Mouse (Mus musculus) left cerebral cortex, adult 8-10 months (tissue): ENCODE measurements around the gene Fstl3. TPM values are rescaled to one million over a fixed set of nuclear protein-coding genes. Genes with fewer than 3 reads are reported as not detected.

Experiments
- DNase-seq, 2 experiments: peaks; one replicate each; pipeline ENCODE4 v3.0.0; 2022; ENCODE audit warnings: low spot score in 2 of 2
- total RNA-seq, 4 experiments: library from RNA; stranded (reverse); gene quantifications; 2 replicates each; pipeline ENCODE4 v1.2.4; 2022

Gene Fstl3
- total RNA-seq, 4 experiments from 2014 or later: 2.5 to 3.6 (median 2.7) TPM

DNA sequence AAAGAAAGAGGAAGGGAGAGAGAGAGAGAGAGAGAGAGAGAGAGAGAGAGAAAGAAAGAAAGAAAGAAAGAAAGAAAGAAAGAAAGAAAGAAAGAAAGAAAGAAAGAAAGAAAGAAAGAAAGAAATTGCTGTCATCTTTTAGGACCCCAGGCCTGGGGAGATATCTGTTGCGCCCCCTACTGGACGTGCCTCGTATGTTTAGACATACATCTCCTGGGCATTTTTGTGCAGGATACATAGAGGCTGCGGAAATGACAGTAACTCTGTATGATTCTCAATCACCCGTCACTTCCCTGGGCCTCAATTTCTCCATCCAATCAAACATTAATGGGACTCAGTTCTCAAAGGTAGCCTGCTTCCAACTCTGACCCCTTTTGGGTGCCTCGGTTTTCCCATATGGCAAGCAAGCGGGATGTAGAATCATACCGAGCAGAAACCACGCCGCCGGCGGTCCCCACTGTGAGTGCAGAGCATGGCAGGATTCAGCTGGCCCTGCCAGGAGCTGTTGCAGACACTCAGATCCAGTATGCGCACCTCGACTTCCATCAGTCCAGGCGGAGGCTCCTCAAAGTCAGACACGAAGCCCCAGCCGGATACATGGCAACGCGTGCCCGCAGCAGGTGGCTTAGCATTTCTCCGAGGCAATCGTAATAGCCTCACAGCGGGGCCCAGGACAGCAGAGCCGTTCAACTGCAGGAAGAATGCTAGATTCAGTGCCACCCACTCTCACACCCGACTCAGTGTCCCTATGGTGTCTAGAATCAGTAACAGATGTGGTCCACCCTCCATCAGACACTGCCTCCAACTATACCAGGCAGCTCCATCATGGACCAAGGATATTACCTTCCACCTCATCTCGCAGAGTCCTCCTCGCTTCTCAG lies 7.1 kb downstream of the Fstl3 start:
- DNase-seq: no peak

DNA sequence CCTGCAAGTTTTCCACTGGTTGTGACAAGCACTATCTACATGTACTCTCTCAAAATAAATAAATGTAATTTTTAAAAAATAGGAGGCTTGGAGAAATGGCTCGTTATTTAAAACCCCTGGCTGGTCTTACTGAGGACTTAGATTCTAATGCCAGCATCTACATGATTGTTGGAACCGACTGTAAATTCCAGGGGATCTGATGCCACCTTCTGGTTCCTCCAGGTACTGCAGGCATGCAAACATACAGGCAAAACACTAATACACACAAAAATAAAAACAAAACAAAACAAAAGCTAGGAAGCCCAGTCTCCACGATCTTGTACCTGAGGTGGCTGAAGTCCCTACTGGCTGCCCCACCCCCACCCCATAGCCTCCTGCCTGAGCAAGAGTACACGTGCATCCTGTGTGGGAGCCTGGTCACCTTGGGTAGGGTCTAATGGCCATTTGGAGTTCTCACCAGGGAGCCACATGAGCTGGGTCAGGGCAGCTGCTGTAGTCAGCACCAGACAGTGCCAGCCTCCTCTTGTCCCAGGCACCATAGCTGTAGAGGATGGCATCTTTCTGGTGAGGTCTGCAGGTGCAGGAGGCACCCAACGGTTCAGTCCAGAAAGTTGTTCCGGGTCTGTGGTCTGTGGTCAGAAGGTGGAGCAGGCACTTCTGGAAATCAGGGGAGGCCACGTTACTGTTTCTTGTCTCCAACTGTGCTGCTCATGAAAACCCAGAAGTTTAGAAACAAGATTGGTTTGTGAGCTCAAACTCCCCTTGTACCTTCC lies 11.5 kb downstream of the Fstl3 start:
- peak in 1 of 2 experiments; percentile 73 for DNase-seq

DNA sequence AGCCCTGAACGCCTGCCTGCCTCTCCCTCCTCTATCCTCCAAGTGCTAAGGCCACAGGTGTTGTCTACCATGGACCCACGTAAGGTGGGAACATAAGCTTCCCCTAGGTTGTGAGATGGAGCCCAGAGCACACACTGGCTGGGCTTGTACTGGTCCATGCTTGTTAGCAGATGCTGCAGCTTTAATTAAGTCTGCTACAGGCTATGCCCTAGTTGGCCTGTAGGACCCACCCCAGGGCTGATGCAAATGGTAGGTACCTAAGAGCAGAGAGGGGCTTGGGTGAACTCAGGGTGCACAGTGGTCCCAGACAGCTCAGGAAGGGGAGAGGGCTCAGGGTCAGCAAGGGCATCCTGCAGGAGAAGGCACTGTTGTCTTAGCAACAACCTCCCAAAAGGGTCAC lies 12.5 kb downstream of the Fstl3 start:
- no peak for DNase-seq

DNA sequence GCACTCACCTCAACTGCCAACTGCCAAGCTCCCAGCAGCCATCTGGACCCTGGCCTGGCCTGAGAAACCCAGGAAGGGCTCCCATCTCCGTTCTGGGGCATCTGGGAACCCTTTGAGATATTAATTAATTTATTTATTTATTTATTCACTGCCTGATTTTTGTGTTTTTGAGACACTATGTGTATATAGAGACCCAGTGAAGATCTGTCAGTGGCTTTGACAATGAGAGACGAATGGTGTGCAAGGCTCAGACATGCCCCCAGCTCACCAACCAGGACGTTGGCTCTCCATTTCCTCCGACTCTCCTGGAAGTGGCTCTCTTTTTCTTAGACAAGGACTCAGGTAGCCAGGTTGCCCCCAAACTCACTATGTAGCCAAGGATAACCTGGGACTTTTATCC lies 13.8 kb downstream of the Fstl3 start, which contains the start of gene Prss57:
Prss57 (minus strand) TSS at position 101 of the 400 bp plus-strand sequence.
- DNase-seq: no peak

DNA sequence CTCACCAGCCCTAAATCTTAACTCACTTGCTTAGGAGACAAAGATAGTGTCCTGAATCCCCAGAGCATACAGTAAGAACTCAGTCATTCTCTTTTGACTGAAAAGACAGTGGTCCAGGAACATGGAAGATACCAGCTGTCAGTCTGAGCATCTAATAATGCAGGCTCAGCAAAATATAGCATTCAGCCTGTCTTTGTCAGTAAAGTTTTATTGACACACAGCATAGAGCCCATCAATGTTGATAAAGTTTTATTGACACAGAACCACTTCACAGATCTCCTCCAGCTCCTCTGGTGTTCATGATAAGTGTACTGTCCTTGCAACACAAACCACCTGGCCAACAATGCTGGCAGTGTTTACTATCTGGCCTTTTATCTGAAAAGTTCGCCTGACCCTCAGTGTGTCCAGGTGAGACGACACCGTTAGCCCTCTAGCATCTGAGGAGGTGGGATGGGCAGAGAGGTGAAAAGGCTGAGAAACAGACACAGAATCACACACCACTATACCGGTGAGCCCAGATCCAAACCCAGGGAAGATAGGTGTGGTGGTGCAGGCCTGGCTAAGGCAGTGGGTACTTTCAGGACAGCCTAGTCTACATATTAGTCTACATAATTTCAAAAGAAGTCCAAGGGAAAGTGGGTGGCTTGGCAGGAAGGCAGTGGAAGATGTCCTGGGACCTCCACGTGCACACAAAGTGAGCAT lies 15.4 kb downstream of the Fstl3 start:
- DNase-seq: no peak

DNA sequence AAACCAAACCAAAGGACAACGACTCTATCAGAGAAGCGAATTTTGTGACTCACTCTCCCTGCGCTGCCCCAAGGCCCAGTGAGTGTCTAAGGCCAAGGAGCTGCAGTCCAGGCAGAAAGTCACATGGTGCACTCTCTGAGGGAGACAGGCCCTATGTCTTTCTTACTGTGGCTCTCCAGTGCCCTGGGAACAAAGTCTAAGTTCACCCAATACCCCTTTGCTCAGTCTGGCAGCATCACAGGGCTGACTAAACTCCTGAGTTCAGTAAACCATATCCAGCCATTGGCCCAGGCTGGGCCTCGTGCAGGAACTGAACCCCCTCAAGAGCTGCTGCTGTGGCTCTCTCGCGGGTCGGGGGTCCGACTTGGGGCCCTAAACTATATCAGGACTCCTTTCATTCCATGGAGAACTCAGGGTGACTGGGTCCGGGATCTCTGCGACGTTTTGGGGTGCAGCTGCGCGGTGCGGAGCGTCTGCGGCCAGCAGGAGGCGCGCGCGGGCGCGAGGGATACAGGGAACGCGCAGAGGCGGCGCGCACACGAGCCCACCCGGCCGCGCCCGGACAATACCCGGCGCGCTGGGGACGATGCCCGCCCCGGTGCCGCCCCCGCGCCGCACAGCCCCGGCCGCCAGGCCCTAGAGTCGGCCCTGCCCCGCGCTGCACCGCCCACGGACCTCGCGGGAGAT lies 16.1 kb downstream of the Fstl3 start, which contains the start of gene Palm:
Palm (plus strand) TSS at position 522 of the 687 bp plus-strand sequence.
- peak; percentile 70 to 89 for DNase-seq

DNA sequence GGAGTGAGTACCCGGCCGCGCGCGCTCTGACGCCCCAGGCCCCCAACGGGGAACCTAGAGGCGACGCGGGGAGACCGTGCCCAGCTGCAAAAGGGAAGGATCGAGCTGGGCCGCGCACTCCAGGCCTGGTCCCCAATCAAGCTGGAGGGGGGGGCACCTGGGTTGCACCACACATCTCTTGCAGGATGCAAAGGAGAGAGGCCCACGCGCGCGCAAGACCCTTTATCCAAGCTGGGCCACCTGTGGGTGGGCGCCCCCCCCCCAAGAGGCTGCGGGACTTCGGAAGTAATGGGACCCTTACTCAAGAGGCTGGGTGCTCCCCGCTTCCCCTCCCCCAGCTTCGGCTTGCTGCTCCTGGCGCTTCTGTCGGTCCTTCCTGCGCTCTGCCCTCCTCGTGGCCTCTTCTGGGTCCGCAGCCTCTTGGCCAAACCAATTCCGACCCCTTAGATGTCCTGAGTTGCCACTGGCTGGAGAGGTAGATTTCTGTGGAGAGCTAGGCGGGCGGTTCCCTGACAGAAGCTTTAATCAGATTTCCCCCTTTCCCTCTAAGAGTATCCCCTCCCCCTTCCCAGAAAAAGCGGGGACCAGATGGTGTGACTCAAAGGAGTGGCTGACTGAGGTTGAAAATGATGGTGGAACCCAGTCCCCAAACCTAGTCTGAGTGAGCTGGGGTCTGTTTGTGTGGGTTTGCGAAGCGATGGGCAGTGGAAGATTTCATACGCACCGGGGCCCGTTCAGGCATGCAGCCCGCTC lies 16.8 kb downstream of the Fstl3 start:
- DNase-seq: peak in 1 of 2 experiments; percentile 56

DNA sequence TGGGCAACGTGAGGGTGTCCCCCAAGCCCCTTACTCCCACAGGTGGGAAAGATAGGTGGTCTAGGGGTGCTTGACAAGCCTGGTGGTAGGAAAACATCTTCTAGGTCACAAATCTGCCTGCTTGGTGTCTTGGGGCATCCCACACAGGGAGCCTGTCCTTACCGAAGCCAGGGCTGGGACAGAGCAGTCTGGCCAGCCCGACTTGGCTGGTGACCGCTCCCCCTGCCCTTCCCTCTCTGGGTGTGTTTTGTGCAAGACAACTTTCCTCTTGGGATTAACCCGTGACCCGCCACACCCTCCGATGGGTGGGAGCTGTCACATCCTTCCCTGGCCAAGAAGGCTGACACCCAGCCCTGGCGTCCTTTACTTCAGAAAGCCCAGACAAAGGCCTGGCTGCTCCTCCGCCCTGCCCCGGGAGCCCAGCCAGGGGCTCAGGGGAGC lies 17.4 kb downstream of the Fstl3 start:
- DNase-seq: peak in 1 of 2 experiments; percentile 44

DNA sequence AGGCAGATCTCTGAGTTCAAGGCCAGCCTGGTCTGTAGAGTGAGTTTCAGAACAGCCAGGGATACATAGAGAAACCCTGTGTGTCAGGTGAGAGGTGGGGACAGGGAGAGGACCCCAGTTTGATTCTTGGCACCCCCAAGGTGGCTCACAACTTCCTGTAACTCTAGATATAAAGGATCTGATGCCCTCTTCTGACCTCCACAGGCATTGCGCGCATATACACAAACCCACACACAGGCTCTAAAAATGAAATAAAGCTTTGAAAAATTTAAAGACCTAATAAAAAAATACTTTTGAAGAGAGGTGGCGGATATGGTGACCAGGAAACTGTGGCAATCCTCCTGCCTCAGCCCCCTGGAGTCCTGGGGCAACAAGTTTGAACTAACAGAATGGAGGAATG lies 18.8 kb downstream of the Fstl3 start:
- no peak for DNase-seq

DNA sequence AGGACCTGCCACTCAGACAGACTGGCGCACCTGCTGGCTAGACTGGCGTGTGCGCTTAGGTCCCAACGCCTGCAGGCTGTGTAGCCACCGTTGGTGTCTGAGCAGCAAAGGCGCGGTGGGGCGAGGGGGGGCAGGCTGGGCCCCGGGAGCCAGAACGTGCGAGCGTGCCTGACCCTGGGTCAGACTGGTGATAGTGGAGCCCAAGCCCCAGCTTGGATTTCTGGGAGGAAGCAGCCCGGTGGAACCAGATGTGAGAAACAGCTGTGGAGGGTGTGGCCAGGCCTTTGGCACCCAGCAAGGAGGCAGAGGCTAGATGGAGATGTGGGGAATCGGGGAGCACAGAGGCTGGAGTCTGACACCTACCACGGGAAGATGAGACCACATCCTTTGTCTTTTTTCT lies 20.3 kb downstream of the Fstl3 start:
- DNase-seq: no peak

DNA sequence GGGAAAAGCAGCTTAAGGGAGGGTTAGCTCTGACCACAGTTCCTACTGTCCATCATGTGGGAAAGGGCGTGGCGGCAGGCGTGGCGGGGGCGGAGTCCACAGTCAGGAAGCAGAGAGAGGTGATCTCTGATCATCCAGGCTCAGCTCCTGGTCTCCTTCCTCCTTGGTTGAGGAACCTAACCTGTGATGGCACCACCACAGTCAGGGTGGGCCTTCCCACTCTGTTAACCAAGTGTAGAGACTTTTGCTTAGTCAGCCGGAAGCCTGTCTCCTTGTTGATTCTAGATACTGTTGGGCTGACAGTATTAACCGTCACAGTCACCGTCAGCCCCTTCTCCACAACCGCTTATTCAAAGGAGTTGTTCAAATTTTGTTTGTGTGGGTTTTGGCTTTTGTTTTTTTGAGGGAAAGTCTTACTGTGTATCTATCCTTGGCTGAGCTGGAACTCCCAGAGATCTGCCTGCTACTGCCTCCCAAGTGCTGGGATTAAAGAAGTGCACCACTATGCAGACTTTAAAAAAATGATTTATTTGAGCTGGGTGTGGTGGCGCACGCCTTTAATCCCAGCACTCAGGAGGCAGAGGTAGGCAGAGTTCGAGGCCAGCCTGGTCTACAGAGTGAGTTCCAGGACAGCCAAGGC lies 21.3 kb downstream of the Fstl3 start:
- no peak for DNase-seq

DNA sequence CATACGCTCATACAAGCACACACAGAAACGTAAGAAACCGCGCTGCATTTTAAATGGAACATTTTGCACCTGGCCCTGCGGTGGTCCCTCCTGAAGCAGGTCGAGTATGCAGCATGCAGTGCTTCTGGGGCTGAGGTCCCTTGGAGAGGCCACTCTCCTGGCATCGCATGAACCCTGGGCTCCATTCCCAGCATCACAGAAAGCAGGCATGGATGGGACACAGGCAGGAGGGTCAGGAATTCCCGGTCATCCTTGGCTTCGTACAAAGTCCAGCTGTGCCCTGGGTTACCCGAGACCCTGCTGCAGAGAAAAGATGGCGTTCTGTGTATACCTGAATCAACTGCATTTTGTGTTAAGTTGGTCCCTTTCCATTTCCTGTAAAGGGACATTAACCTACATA lies 23.4 kb downstream of the Fstl3 start:
- DNase-seq: no peak

DNA sequence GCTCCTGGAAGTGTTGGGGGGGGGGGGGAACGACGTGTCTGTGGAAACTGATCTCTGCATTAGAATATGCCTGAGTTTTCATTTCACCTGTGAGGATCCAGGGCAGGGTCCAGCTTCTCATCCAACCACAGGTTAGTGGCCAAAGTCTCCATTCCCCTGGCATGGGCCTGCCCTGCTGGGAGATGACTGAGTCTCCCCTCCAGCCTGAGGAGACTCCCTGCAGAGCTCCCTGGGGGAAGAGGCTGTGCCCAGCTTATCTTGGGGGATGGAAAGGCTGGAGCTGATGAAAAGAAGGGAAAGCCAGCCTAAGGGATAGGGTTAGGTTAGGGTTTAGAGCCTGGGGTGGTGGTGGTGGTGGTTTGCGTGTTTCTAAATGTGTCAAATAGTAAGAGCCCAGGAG lies 24.8 kb downstream of the Fstl3 start:
- no peak for DNase-seq

DNA sequence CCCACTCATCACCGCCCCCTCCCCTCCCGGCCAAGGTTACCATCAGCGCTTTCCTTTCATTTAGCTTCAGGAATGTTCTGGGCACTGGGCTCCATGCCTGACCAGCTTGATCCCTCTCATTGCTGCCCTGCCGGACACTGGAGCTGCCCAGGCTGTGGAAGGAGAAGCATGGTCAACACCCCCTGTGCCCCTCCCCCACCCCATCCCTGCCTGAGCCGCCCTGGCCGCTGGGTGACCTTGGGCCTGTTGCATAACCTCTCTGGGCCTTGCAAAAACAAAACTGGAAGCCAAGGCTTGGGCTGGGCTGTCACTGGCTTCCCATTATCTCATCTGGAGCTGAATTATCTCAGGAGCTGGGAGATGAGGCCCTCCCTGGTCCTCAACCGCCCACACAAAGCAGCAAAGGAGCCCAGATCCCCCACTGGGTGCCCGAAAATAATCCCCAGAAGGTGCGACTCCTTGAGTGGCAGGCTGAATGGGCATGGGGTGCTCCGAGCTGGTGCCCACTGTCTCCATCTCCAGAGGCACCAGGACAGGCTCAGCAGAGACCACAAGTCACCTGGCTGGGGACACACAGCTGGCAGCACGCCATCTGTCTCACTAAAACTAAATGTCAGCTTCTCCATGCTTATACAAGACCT lies 25.4 kb downstream of the Fstl3 start:
- DNase-seq: peak in 1 of 2 experiments; percentile 66

DNA sequence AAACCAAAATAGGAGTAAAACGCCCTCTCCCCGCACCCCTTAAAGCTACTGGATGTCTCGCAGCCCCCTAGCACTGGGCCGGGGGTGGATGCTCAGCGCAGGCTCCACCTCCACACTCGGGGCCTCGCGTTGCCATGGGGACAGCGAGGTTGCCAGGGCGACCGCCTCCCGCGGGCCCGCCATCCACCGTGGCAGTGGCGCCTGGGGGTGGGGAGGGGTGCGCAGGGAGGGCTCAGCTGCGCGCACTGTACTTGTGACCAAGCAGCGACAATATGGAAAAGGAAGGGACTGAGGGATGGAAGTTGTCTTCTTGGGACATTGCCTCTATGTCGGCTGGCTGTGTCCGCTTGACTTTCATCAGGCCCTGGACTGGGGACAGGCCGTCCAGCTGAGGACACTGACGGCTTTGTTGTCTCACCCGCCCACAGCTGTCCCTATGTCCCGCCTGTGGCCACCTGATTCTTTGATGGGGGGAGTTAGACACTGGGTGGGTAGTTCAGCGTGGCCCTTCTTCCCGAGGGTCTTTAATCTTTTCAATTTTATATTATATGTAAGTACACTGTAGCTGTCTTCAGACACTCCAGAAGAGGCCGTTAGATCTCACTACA lies 26.7 kb downstream of the Fstl3 start:
- DNase-seq: peak; percentile 82 to 95

DNA sequence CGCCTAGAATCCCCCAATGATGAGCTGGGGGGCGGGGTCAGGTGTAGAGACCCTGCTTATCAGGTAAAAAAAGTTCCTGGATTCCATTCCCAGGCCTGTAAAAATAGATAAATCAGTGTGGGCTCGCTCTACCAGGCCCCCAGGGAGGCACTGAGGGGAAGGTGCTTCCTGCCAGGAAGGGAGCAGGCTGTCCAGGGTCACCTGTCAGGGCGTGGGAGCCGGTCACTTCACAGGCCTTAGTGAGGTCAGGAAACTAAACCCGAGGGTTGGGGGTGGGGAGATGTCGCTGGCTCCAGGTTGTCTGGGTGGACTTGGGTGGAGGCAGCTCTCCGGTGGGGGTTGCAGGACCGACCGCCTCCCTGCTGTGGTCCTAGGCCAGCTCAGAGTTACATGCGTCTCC lies 28.6 kb downstream of the Fstl3 start:
- no peak for DNase-seq

DNA sequence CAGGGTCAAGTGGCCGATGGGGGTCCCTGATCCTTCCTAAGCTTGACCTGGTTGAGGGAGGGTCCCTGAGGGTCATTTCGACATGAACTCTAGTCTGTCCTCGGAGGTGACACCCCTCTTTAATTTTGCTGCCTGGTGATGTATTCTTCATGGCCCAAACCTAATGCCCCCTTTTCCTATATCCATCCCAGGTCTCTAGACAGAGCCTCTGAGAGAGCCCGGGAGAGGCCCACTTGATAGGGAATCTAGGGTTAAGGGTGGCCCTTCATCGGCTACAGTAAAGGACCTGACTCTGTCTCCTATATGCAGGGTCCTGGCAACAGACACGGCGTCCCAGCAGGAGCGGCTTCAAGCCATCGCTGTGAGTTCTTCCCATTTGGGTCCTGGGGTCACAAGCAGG lies 29.3 kb downstream of the Fstl3 start:
- no peak for DNase-seq

DNA sequence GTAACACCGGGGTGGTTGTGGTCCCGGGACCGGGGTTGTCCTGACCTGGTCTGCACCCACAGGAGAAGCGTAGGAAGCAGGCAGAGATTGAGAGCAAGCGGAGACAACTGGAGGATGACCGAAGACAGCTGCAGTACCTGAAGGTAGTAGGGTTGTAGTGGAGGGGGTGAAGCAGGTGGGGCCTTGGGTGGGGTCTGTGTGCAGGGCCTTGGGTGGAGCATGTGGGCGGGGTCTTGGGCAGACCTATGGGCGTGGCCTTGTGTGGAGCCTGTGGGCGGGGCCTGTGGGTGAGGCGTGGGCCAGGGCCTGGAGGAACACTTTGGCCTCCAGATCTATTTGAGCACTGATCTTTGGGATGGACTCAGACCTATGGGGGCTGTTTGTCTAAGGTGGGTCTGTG lies 29.9 kb downstream of the Fstl3 start:
- DNase-seq: no peak

DNA sequence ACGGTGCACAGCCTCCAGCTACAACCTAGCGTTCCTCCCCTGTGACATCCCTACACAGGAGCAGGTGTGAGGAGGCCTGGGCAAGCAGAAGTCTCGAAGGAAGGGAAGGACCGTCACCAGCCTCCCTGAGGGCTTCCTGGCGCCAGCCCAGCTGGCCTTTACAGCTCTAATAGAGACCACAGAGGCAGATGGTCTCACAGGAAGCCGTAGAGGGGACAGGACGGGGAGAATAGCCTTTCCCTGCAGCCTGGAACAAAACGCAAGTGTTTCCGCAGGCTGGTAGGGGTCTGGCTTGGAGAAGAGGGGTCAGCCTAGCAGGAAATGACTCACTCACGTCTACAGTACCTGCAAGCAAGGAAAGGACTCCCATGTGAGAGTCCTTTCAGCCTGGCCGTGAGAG lies 30.8 kb downstream of the Fstl3 start:
- DNase-seq: no peak
